Mouse (Mus musculus) neutrophil, adult 65 days (primary cell): ENCODE data around the gene Endov. TPM values are rescaled to one million over a fixed set of nuclear protein-coding genes. Genes with fewer than 3 reads are reported as not detected.

ENCODE experiments used
- total RNA-seq: library from RNA; stranded (reverse); gene quantifications from 2 replicates; pipeline ENCODE4 v1.2.4, GENCODE M21; 2023

Endov gene
- 6.7 and 10.7 TPM in 2 replicates for total RNA-seq

DNA sequence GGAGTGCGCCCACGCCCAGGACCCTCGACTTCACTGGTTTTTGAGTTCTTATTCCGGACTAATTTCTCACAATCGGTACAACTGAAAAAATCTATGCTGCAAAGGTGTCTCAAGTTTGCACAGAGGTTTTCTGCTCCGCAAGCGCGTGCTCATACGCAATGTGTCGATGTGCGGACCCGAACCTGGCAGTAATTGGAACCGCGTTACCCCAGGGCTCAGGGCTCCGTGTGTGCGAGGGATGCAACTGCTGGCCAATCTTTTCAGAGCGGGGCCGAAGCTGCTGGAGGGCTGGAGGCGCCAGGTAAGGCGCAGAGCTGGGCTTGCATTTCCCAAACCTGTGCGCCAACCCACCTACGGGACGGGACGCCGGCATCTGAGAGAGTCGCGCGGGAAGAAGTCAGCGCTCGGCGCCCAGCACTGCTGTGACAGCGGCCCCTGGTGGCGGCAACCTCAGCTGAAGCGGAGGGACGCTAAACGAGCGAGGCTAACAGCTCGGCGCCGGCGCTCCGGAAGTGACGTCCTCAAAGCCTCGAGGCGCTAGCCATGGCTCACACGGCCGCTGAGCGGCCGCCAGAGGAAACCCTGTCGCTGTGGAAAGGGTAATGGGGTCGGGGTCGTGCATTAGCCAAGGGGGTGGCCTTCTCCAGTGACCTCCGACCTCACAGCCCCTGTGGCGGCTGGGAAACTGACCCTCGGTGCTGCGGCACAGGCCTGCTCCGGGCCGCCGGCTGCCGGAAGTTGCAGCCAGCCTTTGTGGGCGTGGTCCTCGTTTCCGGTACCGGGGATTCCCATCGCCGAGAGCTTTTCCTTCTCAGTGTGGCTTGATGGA lies at the start of gene Endov:
TSS of gene Endov (plus strand) at position 487 of the 829 bp plus-strand sequence.

DNA sequence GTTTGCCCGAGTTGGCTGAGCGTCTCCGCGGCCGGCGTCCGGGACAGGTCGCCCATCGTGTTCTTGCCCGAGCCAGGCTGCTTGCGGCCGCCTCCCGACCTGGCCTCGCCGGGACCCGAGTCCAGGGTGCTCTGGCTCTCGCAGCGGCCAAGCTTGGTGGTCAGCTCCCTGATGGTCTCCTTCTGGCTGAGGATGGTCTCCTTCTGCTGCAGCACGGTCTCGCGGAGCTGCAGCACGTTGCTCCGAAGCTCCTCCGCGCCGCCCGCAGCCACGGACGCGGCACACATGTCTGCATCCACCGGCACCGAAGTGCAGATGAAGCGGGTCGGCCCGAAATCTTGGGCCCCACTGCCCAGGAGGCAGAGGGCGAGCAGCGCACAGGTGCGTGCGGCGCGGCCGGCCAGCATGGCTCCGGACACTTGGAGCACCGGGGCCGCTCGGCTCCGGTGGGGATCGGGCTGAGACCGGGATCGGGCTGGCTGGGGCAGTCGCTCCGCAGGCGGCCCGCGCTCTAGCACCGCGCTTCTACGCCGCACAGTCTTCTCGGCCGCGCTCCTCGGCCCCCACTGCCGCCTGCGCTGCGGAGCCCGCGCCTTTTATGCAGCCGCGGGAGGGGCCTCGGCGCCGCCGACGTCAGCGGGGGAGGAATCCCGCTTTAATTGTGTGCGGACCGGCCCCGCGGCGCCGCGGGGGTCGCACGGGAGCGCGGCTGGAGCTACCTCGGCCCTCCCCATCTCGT lies 56.2 kb downstream of the Endov start, which contains the start of gene Nptx1:
TSS of gene Nptx1 (minus strand) at position 571 of the 739 bp plus-strand sequence.

Other genes starting within 250 kb of the Endov start
- 37.8 and 44.8 TPM in 2 replicates for gene Gaa, start 223.5 kb upstream of the Endov start, total RNA-seq
- 154 and 178 TPM in 2 replicates for gene Eif4a3, start 191.3 kb upstream of the Endov start, total RNA-seq
- gene Card14, start 183.6 kb upstream of the Endov start, total RNA-seq: not detected in 2 replicates
- 8.4 and 9.8 TPM in 2 replicates for gene Sgsh, start 135.8 kb upstream of the Endov start, total RNA-seq
- 14.5 and 17.4 TPM in 2 replicates for gene Slc26a11, start 135.8 kb upstream of the Endov start, total RNA-seq
- gene Rnf213, start 98.2 kb upstream of the Endov start, total RNA-seq: 47.8 and 49.2 TPM in 2 replicates
- gene Nptx1, start 56.4 kb downstream of the Endov start, total RNA-seq: not detected in 2 replicates
- gene Rptor, start 111.6 kb downstream of the Endov start, total RNA-seq: 19.7 and 28.7 TPM in 2 replicates